Mouse (Mus musculus): ENCODE data around the gene Tmem168. TPM values are rescaled to one million over a fixed set of nuclear protein-coding genes. Genes with fewer than 3 reads are reported as not detected.

The Tmem168 gene
- polyA plus RNA-seq, 1 experiment from 2014 or later, result 28.3 TPM

DNA sequence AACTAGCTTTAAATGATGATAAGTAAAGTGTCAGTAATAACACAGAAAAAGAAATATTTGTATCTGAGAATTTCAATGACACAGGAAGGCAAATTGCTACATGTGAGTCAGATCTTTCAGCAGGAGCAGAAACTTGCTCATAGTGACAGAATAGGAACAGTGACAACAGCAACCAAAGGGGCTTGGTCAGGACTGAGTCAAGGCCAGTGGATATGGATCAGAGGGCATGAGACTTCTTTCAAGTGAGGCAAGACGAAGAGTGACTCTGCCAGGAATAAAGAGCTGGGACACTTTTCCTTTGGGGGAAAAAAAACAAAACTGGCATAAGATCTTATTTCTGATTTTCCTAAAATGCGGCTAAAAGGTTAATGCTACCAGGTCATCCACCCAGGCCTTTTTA, 52.6 kb downstream of the Tmem168 start:
- 95% methylated on average over 2 of the region's 2 CpGs for WGBS
- Histone ChIP-seq H3K4me2 (no peak overlapping the region), H3K27me3 (no peaks in the 10 kb centered on the region), H3K4me1 (no peaks in the 10 kb centered on the region), H3K9ac (no peak overlapping the region), H3K36me3 (ENCODE audit: poor library complexity, severe bottlenecking) (no peaks in the 10 kb centered on the region), H3K27ac (no peak overlapping the region), H3K4me3 (no peak overlapping the region), H3K9me3 (replicated peaks) (no peaks in the 10 kb centered on the region)
- no peak for ATAC-seq

DNA sequence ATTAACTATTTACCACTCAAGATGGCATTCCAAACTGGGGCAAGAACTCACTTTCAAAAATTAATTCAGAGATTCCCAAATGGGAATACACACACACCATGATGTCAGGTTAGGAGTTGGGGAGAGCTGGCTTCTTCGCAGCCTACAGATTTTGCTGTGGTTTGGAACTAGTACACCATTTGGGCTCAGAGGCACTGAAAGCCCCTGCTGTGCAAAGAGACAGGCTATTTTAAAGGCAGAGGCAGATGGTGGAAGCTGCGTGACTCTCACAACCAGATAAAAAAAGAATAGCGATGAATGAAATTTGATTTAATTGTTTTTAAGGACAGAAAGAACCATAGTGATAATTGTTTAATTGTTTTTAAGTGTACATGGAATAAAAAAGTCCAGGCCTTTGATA, 66.1 kb downstream of the Tmem168 start:
- no peak for ATAC-seq
- Histone ChIP-seq H3K4me3 (no peak overlapping the region), H3K36me3 (ENCODE audit: poor library complexity, severe bottlenecking) (no peaks in the 10 kb centered on the region), H3K27ac (no peak overlapping the region), H3K9ac (no peak overlapping the region), H3K4me2 (no peak overlapping the region), H3K4me1 (no peaks in the 10 kb centered on the region), H3K27me3 (no peaks in the 10 kb centered on the region), H3K9me3 (replicated peaks) (no peaks in the 10 kb centered on the region)
- 73% methylated on average over 3 of the region's 3 CpGs for WGBS

DNA sequence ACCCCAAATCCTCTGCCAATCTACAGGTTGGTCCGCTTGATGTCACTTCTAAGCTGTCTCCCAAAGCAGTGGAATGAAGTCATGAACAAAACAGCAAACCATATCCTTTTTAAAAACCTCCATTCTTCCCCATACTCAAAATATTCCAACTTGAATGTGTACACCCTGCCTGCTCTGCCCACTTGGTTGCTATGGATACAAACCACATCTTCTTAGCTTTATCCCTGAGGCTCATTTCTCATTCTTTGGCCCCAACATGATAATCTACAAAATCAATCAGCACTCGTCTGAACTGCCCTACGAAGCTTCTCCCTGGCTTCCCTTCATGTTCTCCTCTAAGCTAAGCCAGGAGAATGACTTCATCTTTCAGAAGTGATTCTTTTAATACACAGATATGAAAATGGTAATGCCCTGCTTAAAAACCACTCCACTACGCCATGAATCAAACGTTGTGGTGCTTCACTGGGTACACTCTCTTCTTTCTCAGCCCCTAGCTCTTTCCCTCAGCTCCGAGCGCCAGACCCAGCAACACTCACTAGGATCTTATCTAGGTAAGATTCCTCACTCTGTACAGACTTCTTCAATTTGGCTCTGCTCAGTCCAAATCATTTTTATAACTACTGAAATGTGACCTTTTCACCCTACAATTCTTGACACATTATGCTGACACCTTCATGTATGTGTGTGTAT, 70.5 kb downstream of the Tmem168 start:
- 80% methylated on average over 7 of the region's 7 CpGs for WGBS
- Histone ChIP-seq H3K9me3 (replicated peaks) (no peaks in the 10 kb centered on the region), H3K27ac (no peak overlapping the region), H3K36me3 (ENCODE audit: poor library complexity, severe bottlenecking) (no peaks in the 10 kb centered on the region), H3K4me1 (no peaks in the 10 kb centered on the region), H3K4me2 (no peak overlapping the region), H3K4me3 (no peak overlapping the region), H3K27me3 (no peaks in the 10 kb centered on the region), H3K9ac (no peak overlapping the region)
- no peak for ATAC-seq

Other genes with a start within 250 kb of the Tmem168 start
- gene Bmt2, start 69.9 kb upstream of the Tmem168 start, polyA plus RNA-seq (2015; fragmentation: Nextera tagmentation; extraction: Ambion mirVana), result 24.2 and 24.3 TPM in 2 replicates
- 60.2 and 65.0 TPM in 2 replicates for gene Gpr85, start 231.8 kb upstream of the Tmem168 start, polyA plus RNA-seq (2015; fragmentation: Nextera tagmentation; extraction: Ambion mirVana)

Data from forebrain, embryonic 13.5 days (tissue).